Mouse (Mus musculus) frontal cortex, postnatal 10 days (tissue): Measurements from ENCODE around the gene Clec16a.

Experiments
- DNase-seq, 2 experiments: peaks; one replicate each; pipeline ENCODE4 v3.0.0; 2022; ENCODE audit warnings: low spot score in 2 of 2, mixed read lengths in 1 of 2

Gene Clec16a

GRCm38 (mm10) chr16:10675612-10676011, 130.5 kb downstream of the Clec16a start:
- no peak for DNase-seq

DNA sequence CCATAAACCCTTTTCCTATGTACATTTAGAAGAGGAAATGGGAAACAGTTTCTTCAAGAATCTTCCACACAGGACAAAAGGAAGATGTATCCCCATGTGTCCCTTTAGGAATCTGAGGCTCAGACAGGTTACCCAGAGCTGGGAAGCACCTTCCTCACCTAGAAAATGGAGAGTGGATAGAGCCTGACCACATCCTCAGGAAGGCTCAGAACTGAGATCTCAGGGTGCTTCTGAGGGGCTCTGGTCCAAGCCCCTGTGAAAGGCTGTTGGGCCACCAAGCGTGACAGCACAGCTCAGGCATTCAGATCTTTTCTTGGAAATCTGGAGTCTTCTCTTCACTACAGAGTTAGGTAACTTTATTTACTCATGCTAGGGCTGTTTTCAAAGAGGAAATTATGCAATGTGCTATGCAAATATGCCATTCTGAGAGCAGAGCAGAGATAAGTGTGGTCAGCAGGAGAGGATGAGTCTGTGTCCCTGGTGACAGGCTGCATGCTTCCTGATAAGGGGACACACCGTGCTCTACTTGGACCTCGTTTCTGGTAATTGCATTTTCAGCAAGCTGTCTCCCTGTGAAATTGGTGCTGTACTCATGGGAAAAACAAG, 131.4 kb downstream of the Clec16a start:
- DNase-seq: no peak

GRCm38 (mm10) chr16:10682521-10682920, 137.4 kb downstream of the Clec16a start:
- DNase-seq: no peak

- DNase-seq: no peak
Measured at GRCm38 (mm10) chr16:10683193-10684000, 138.3 kb downstream of the Clec16a start.

- DNase-seq: no peak
Measured at GRCm38 (mm10) chr16:10689748-10690318, 144.7 kb downstream of the Clec16a start.

DNA sequence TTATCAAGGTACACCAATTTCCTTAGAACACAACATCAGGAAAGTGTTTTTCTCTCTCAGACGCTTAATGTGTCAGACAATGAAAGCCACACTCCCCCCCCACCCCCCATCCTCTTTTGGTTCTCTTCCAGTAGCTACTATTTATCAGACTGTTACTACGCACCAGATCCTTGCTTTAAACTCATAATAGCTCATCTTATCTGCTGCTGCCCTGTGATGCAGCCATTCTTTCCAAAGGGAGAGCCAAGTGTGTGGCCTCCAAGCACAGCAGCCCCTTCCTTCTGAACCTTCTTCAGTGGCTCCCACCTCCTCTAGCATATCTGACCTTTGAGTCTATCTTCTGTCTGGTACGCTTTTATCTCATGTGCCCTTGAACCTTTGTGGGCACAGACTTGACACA, 145.3 kb downstream of the Clec16a start:
- DNase-seq: no peak

DNA sequence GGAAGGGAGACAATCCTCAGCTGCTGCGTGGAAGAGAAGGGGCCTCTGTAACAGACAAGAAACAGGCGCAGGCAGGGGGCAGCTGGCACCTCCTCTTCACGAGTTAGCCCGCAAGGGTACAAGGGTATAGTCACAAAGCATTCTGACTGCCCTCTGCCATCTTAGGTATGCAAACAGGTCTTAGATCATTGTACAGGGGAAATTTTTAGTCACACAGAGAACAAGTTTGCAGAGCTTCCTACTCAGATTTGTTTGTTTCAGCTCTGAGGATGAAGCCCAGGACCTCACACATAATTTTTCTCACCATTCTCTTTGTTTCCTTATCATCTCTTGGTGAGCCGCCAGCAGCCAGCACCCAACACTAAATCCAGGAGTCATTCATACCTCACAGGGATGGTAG, 146.6 kb downstream of the Clec16a start:
- DNase-seq: no peak

DNA sequence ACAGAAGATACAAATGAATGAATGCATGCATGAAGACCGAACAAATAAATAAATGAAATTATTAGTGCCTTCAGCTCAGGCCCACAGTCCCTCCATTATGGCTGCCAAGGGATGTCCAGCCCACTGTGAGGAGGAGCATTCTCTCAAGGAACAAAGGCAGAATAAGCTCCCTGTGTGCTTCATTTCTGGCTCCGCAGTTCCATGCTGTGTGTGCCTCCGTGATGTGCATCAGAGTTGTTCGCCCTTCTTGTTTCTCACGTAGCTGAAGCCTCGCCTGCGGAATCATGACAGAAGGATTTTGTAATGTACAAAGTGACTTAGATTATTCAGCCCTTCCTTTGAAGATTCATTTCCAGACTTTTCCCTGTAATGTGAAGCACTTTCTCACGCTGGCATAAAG, 147.7 kb downstream of the Clec16a start:
- no peak for DNase-seq

- no peak for DNase-seq
Measured at GRCm38 (mm10) chr16:10693424-10693823, 148.3 kb downstream of the Clec16a start.

- DNase-seq: peak; percentile 15 to 16
Measured at GRCm38 (mm10) chr16:10694414-10694851, 149.3 kb downstream of the Clec16a start.

DNA sequence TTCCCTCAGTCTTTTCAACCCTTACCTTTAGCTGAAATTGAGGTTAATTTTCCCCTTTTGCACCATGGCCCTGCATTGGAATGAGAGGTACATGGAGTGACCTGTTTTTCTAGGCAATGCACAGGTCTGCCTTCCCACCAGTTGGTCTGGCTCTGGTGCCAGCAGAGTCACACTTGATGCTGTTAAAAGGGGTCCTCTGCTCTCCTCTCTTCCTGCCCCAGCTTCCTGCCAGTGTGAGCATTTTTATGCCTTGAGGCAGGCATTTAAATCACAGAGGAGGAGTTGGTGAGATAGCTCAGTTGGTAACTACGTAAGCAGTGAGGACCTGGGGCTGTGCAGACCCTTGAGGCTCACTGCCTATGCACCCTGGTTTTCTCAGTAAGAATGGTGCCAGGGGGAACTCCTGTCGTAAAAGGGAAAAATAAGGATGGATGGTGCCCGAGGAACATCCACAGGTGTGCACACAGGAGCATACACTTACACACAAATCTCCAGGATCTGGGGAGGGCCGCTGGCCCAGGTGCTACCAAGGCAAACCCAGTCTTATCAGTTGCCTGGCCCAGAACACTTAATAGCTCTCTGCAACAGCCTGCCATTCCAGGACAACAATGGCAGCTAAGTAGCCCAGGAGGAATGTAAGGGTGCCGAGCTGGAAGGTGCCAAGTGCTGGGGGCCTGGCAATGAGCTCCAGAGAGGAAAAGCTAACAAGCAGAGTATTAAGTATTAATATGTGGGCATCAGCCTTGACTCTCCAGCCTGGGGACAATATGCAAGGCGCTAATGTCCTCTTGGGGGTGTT, 152.9 kb downstream of the Clec16a start:
- no peak for DNase-seq

GRCm38 (mm10) chr16:10699316-10699715, 154.2 kb downstream of the Clec16a start:
- no peak for DNase-seq

DNA sequence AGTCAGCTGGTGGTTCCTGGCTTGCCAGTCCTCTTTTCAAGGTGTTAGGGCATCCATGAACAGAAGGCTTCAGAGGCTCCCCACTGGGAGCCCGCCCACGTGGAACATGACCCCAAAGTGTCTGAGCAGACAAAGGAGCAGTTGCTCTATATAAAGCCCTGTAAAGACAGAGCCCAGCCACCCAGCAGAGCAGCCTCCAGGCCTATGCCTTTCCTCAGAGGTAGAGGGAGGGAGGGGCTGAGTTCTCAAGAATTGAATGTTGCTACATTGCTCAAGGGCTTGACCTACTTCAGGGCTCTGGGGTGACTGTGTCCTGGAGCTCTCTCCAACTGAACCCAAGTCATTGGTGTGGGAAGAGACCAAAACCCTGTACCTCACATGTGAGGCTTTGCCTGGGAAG, 155.0 kb downstream of the Clec16a start:
- DNase-seq: no peak

GRCm38 (mm10) chr16:10702399-10702798, 157.3 kb downstream of the Clec16a start:
- DNase-seq: no peak

DNA sequence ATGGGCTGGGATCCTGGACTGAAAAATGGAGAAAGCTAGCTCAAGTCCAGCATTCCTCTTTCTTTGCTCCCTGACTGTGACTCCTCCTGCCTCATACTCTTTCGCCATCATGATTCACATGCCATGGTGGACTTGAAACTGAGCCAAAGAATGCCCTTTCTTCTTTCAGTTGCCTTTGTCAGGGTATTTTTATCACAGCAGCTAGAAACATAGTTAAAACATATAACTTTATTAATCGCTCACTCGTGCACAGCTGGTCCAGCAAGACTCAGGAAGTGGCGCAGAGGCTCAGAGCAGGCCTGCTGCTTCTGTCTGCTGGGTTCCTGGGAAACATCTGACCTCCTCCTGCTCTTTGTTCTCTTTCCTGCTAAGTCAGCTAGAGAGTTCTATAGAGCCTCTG, 158.8 kb downstream of the Clec16a start:
- DNase-seq: no peak

- no peak for DNase-seq
Measured at GRCm38 (mm10) chr16:10705396-10705795, 160.3 kb downstream of the Clec16a start.

- no peak for DNase-seq
Measured at GRCm38 (mm10) chr16:10711524-10711923, 166.4 kb downstream of the Clec16a start.

- DNase-seq: no peak
Measured at GRCm38 (mm10) chr16:10713041-10713440, 167.9 kb downstream of the Clec16a start.

DNA sequence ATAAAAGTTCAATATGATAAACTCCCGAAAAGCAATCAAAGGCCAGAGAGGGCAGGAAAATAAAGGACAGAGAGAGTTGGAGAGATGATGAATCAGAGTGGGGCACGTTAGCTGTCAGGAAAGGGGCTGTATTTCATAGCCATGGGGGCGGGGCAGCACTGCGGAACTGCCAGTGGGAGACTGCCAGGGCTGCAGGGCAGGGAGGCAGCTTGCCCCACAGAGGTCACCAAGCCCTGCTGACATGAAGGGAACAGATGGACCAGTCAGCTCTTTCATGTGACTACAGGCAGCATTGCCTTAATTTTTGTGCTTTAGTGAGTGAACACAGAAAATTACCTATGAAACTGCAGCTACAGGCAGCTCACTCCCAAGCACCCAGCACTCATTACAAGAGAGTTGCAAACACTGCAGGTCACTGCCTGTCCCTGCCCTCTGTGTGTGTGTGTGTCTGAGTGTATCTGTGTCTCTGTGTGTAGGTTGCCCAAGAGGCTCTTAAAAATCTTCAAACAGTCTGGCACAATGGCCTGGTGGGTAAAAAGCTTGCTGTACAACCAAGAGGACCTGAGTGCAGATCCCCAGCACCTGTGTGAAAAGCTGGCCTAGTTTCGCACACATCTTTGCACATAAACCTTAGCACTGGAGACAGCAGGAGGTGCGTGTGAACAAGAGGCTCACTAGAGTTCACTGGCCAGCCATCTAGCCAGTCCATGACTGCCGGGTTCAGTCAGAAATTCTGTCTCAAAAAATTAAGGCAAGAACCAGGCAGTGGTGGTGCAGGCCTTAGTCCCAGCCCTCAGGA, 168.5 kb downstream of the Clec16a start:
- no peak for DNase-seq

GRCm38 (mm10) chr16:10715211-10715610, 170.1 kb downstream of the Clec16a start:
- DNase-seq: no peak

- no peak for DNase-seq
Measured at GRCm38 (mm10) chr16:10715632-10716031, 170.5 kb downstream of the Clec16a start.
